Mouse (Mus musculus) embryonic facial prominence, embryonic 13.5 days (tissue): ENCODE data around the gene Fiz1. TPM values are rescaled to one million over a fixed set of nuclear protein-coding genes. Genes with fewer than 3 reads are reported as not detected.

Experiments used
- ATAC-seq: fragments of 200-750 bp; cut with Nextera tagmentation; 2 replicates; pipeline ENCODE4 v1.8.0; 2017; ENCODE audit warnings: low read depth; ENCODE audit not compliant: insufficient number of reproducible peaks, insufficient read depth, low FRiP score, low TSS enrichment
- H3K27ac ChIP-seq: fragments of 300-500 bp; sonication (generic); 2 replicates; pipeline ENCODE4 v1.5.1; 2015; ENCODE audit warnings: moderate library complexity, mild to moderate bottlenecking, inconsistent platforms
- H3K27me3 ChIP-seq: fragments of 300-500 bp; sonication (generic); 2 replicates; pipeline ENCODE4 v1.6.1; 2015; ENCODE audit warnings: mild to moderate bottlenecking, inconsistent platforms
- H3K36me3 ChIP-seq: fragments of 300-500 bp; sonication (generic); 2 replicates; pipeline ENCODE4 v1.6.1; 2015; ENCODE audit warnings: mild to moderate bottlenecking, inconsistent platforms
- H3K4me1 ChIP-seq: fragments of 300-500 bp; sonication (generic); 2 replicates; pipeline ENCODE4 v1.6.1; 2015; ENCODE audit warnings: inconsistent platforms
- H3K4me2 ChIP-seq: fragments of 300-500 bp; sonication (generic); 2 replicates; pipeline ENCODE4 v1.6.1; 2015; ENCODE audit warnings: moderate library complexity, mild to moderate bottlenecking, inconsistent platforms
- H3K4me3 ChIP-seq: fragments of 300-500 bp; sonication (generic); 2 replicates; pipeline ENCODE4 v1.5.1; 2015; ENCODE audit warnings: mild to moderate bottlenecking, inconsistent platforms
- H3K9ac ChIP-seq: fragments of 300-500 bp; sonication (generic); 2 replicates; pipeline ENCODE4 v1.6.1; 2015; ENCODE audit warnings: mild to moderate bottlenecking, inconsistent platforms
- H3K9me3 ChIP-seq: fragments of 300-500 bp; sonication (generic); 2 replicates; pipeline ENCODE4 v1.6.1; 2016; ENCODE audit warnings: inconsistent platforms
- WGBS: fragments of 180-500 bp; shearing (Covaris S2); methylation state at CpG from one replicate; pipeline ENCODE4 v1.1.7; 2015; ENCODE audit warnings: mixed read lengths; 5-methylcytosine and 5-hydroxymethylcytosine counted together
- polyA plus RNA-seq: library from polyadenylated mRNA; unstranded; fragments of >200 nt; fragmentation: Nextera tagmentation; extraction: Ambion mirVana; gene quantifications from 2 replicates; pipeline ENCODE4 v1.2.1, GENCODE M21; 2015

Gene Fiz1
- polyA plus RNA-seq, 1 experiment from 2014 or later = 47.9 TPM

- peaks cover 36% of the 10 kb centered on the region for H3K36me3 ChIP-seq
- ATAC-seq = peak; percentile 40
- H3K9ac ChIP-seq = peak overlapping the region; percentile 92
- H3K9me3 ChIP-seq = peaks cover 29% of the 10 kb centered on the region
- H3K27me3 ChIP-seq = peaks cover 17% of the 10 kb centered on the region
- H3K4me1 ChIP-seq = peaks cover 28% of the 10 kb centered on the region
- peak overlapping the region; percentile 81 for H3K4me2 ChIP-seq
- H3K4me3 ChIP-seq = peak overlapping the region; percentile 64
- WGBS = 3% methylated on average over 19 of the region's 19 CpGs
- peak overlapping the region; percentile 69 for H3K27ac ChIP-seq
Measured at GRCm38 (mm10) chr7:4995268-4996002, 19.1 kb downstream of the Fiz1 start.

- Histone ChIP-seq H3K4me3 (peak overlapping the region; percentile 64), H3K9ac (0 out of 2 replicates have a peak overlapping the region, but pooled peaks have one; percentile 46), H3K9me3 (peaks cover 30% of the 10 kb centered on the region), H3K4me2 (peak overlapping the region; percentile 81), H3K27me3 (peaks cover 17% of the 10 kb centered on the region), H3K27ac (no peak overlapping the region), H3K36me3 (peaks cover 36% of the 10 kb centered on the region), H3K4me1 (peaks cover 28% of the 10 kb centered on the region)
- WGBS = 52% methylated on average over 59 of the region's 59 CpGs
- no peak for ATAC-seq
Measured at GRCm38 (mm10) chr7:4993999-4994788, 20.3 kb downstream of the Fiz1 start.

- Histone ChIP-seq H3K4me2 (peak overlapping the region; percentile 81), H3K27ac (no peak overlapping the region), H3K9ac (0 out of 2 replicates have a peak overlapping the region, but pooled peaks have one; percentile 46), H3K4me3 (peak overlapping the region; percentile 64; the same call in 1 of the 2 replicates), H3K9me3 (peaks cover 30% of the 10 kb centered on the region), H3K36me3 (peaks cover 36% of the 10 kb centered on the region), H3K27me3 (peaks cover 17% of the 10 kb centered on the region), H3K4me1 (peaks cover 28% of the 10 kb centered on the region)
- WGBS = 42% methylated on average over 55 of the region's 55 CpGs
- ATAC-seq = no peak
Measured at GRCm38 (mm10) chr7:4993347-4993998, 21.0 kb downstream of the Fiz1 start.

- Histone ChIP-seq H3K4me1 (no peaks in the 10 kb centered on the region; the same call in 1 of the 2 replicates), H3K4me3 (no peak overlapping the region), H3K9ac (no peak overlapping the region), H3K4me2 (no peak overlapping the region), H3K9me3 (peaks cover 25% of the 10 kb centered on the region), H3K27ac (no peak overlapping the region), H3K36me3 (peaks cover 24% of the 10 kb centered on the region), H3K27me3 (peaks cover 2% of the 10 kb centered on the region)
- 71% methylated on average over 2 of the region's 2 CpGs for WGBS
- ATAC-seq = no peak
Measured at GRCm38 (mm10) chr7:4988250-4988649, 26.2 kb downstream of the Fiz1 start.

GRCm38 (mm10) chr7:4976832-4977231 is 37.7 kb downstream of the Fiz1 start:
- Histone ChIP-seq H3K27me3 (no peaks in the 10 kb centered on the region), H3K4me2 (no peak overlapping the region), H3K9ac (no peak overlapping the region), H3K4me3 (no peak overlapping the region), H3K4me1 (no peaks in the 10 kb centered on the region), H3K27ac (no peak overlapping the region), H3K36me3 (no peaks in the 10 kb centered on the region), H3K9me3 (peaks cover 4% of the 10 kb centered on the region; the same call in 1 of the 2 replicates)
- 88% methylated on average over 7 of the region's 7 CpGs for WGBS
- no peak for ATAC-seq

GRCm38 (mm10) chr7:4975455-4975854 is 39.0 kb downstream of the Fiz1 start:
- Histone ChIP-seq H3K4me1 (no peaks in the 10 kb centered on the region), H3K9me3 (peaks cover 4% of the 10 kb centered on the region; the same call in 1 of the 2 replicates), H3K9ac (no peak overlapping the region), H3K4me3 (no peak overlapping the region), H3K36me3 (no peaks in the 10 kb centered on the region), H3K27ac (no peak overlapping the region), H3K27me3 (no peaks in the 10 kb centered on the region), H3K4me2 (no peak overlapping the region)
- WGBS = 49% methylated on average over 4 of the region's 4 CpGs
- ATAC-seq = no peak

GRCm38 (mm10) chr7:4972321-4973047 is 42.0 kb downstream of the Fiz1 start:
- ATAC-seq = no peak
- peaks cover 4% of the 10 kb centered on the region; the same call in 1 of the 2 replicates for H3K9me3 ChIP-seq
- no peaks in the 10 kb centered on the region; the same call in 1 of the 2 replicates for H3K27me3 ChIP-seq
- no peaks in the 10 kb centered on the region for H3K36me3 ChIP-seq
- H3K4me3 ChIP-seq = no peak overlapping the region
- H3K4me1 ChIP-seq = no peaks in the 10 kb centered on the region
- no peak overlapping the region for H3K27ac ChIP-seq
- H3K9ac ChIP-seq = no peak overlapping the region
- 72% methylated on average over 18 of the region's 18 CpGs for WGBS
- no peak overlapping the region for H3K4me2 ChIP-seq

GRCm38 (mm10) chr7:4971710-4972109 is 42.8 kb downstream of the Fiz1 start:
- H3K4me3 ChIP-seq = no peak overlapping the region
- H3K4me2 ChIP-seq = no peak overlapping the region
- H3K27ac ChIP-seq = no peak overlapping the region
- H3K36me3 ChIP-seq = no peaks in the 10 kb centered on the region
- H3K9ac ChIP-seq = no peak overlapping the region
- WGBS = 22% methylated on average over 7 of the region's 7 CpGs
- H3K27me3 ChIP-seq = no peaks in the 10 kb centered on the region; the same call in 1 of the 2 replicates
- no peaks in the 10 kb centered on the region for H3K4me1 ChIP-seq
- 0 out of 2 replicates have a peak, but pooled peaks cover under 1% of the 10 kb centered on the region for H3K9me3 ChIP-seq
- ATAC-seq = no peak

GRCm38 (mm10) chr7:4971068-4971467 is 43.4 kb downstream of the Fiz1 start, which contains the start of gene Sbk3:
Gene Sbk3, minus strand, starts transcription at chr7:4971168.
- Histone ChIP-seq H3K27me3 (no peaks in the 10 kb centered on the region; the same call in 1 of the 2 replicates), H3K4me2 (no peak within 1 kb of the TSS), H3K9ac (no peak within 1 kb of the TSS), H3K4me1 (no peaks in the 10 kb centered on the region), H3K36me3 (no peaks in the 10 kb centered on the region), H3K4me3 (no peak within 1 kb of the TSS), H3K9me3 (no peaks in the 10 kb centered on the region), H3K27ac (no peak within 1 kb of the TSS)
- ATAC-seq = no peak
- WGBS = 43% methylated on average over 6 of the region's 6 CpGs

GRCm38 (mm10) chr7:4964988-4965387 is 49.5 kb downstream of the Fiz1 start:
- no peak overlapping the region for H3K9ac ChIP-seq
- no peak overlapping the region for H3K4me3 ChIP-seq
- H3K9me3 ChIP-seq = no peaks in the 10 kb centered on the region
- 84% methylated on average over 5 of the region's 5 CpGs for WGBS
- no peak overlapping the region for H3K4me2 ChIP-seq
- no peaks in the 10 kb centered on the region for H3K4me1 ChIP-seq
- no peaks in the 10 kb centered on the region; the same call in 1 of the 2 replicates for H3K27me3 ChIP-seq
- ATAC-seq = no peak
- H3K36me3 ChIP-seq = no peaks in the 10 kb centered on the region
- no peak overlapping the region for H3K27ac ChIP-seq
